Mouse (Mus musculus) WW6 (cell line): ENCODE results near the gene Clcn6.

Experiments used
- DNase-seq: peaks from one replicate; pipeline ENCODE4 v3.0.0-alpha.2; 2013; ENCODE audit warnings: low read depth, low spot score

The Clcn6 gene

GRCm38 (mm10) chr4:148038600-148039253 lies at the start of gene Clcn6, which contains the start of gene Mthfr:
TSS of gene Clcn6 (minus strand) at chr4:148038821.
TSS of gene Mthfr (plus strand) at chr4:148039077.
- DNase-seq, result peak; percentile 99

GRCm38 (mm10) chr4:148087907-148088527 lies 49.4 kb upstream of the Clcn6 start, which contains the start of gene Agtrap:
TSS of gene Agtrap (minus strand) at chr4:148088031.
- DNase-seq, result peak; percentile 85

GRCm38 (mm10) chr4:148087091-148087906 lies 48.7 kb upstream of the Clcn6 start:
- no peak for DNase-seq

- no peak for DNase-seq
Observed at GRCm38 (mm10) chr4:148085907-148086305, 47.3 kb upstream of the Clcn6 start.

GRCm38 (mm10) chr4:148085131-148085906 lies 46.7 kb upstream of the Clcn6 start:
- DNase-seq, result no peak

GRCm38 (mm10) chr4:148084261-148084714 lies 45.7 kb upstream of the Clcn6 start:
- DNase-seq, result no peak

GRCm38 (mm10) chr4:148083176-148083899 lies 44.7 kb upstream of the Clcn6 start:
- DNase-seq, result no peak

GRCm38 (mm10) chr4:148082257-148083044 lies 43.8 kb upstream of the Clcn6 start:
- DNase-seq, result no peak

- DNase-seq, result no peak
Observed at GRCm38 (mm10) chr4:148081201-148081600, 42.6 kb upstream of the Clcn6 start.

- no peak for DNase-seq
Observed at GRCm38 (mm10) chr4:148080597-148080973, 42.0 kb upstream of the Clcn6 start.

- DNase-seq, result no peak
Observed at GRCm38 (mm10) chr4:148079944-148080596, 41.4 kb upstream of the Clcn6 start.

- DNase-seq, result no peak
Observed at GRCm38 (mm10) chr4:148079212-148079611, 40.6 kb upstream of the Clcn6 start.

GRCm38 (mm10) chr4:148075881-148076280 lies 37.3 kb upstream of the Clcn6 start:
- no peak for DNase-seq

- DNase-seq, result no peak
Observed at GRCm38 (mm10) chr4:148075259-148075658, 36.6 kb upstream of the Clcn6 start.

GRCm38 (mm10) chr4:148074521-148075189 lies 36.0 kb upstream of the Clcn6 start:
- DNase-seq, result no peak

- DNase-seq, result no peak
Observed at GRCm38 (mm10) chr4:148071508-148071907, 32.9 kb upstream of the Clcn6 start.

- no peak for DNase-seq
Observed at GRCm38 (mm10) chr4:148069602-148070218, 31.1 kb upstream of the Clcn6 start.

- DNase-seq, result no peak
Observed at GRCm38 (mm10) chr4:148067346-148067745, 28.7 kb upstream of the Clcn6 start.

- no peak for DNase-seq
Observed at GRCm38 (mm10) chr4:148066401-148066744, 27.8 kb upstream of the Clcn6 start.
